Mouse (Mus musculus) megakaryocyte, embryonic 14.5 days (primary cell): ENCODE data around the gene Lamc1. TPM values are rescaled to one million over a fixed set of nuclear protein-coding genes. Genes with fewer than 3 reads are reported as not detected.

Experiments
- H3K27me3 ChIP-seq: replicated peaks from 2 replicates; pipeline ENCODE3; 2012; ENCODE audit warnings: inconsistent platforms
- H3K36me3 ChIP-seq: replicated peaks from 2 replicates; pipeline ENCODE3; 2012; ENCODE audit warnings: low read length, inconsistent platforms, mixed read lengths
- H3K4me1 ChIP-seq: 2 replicates; pipeline ENCODE4 v1.6.1; 2012; ENCODE audit warnings: inconsistent platforms
- H3K4me3 ChIP-seq: replicated peaks from 2 replicates; pipeline ENCODE3; 2012; ENCODE audit warnings: moderate library complexity, mild to moderate bottlenecking, inconsistent platforms
- H3K9me3 ChIP-seq: 2 replicates; pipeline ENCODE4 v1.6.1; 2012; ENCODE audit warnings: inconsistent platforms
- FLI1 ChIP-seq: IDR thresholded peaks from 2 replicates; pipeline ENCODE4 v1.6.1; 2012; ENCODE audit warnings: low read length, inconsistent platforms, mixed read lengths
- GATA1 ChIP-seq: IDR thresholded peaks from 3 replicates; pipeline ENCODE4 v1.6.1; 2012; ENCODE audit warnings: mixed read lengths, low read length, inconsistent platforms, borderline replicate concordance
- polyA plus RNA-seq: library from polyadenylated mRNA; stranded (reverse); fragments of >175 nt; gene quantifications from 2 replicates; pipeline ENCODE4 v1.2.3, GENCODE M21; 2012; ENCODE audit warnings: low replicate concordance; ENCODE audit not compliant: insufficient read depth

Gene Lamc1
- polyA plus RNA-seq, 1 experiment = 4.1 TPM

- peaks cover 3% of the 10 kb centered on the region; the same call in 1 of the 2 replicates for H3K4me1 ChIP-seq
- TF ChIP-seq GATA1 (no peak), FLI1 (no peak)
- peaks cover 83% of the 10 kb centered on the region for H3K36me3 ChIP-seq
- no peak overlapping the region for H3K4me3 ChIP-seq
- no peaks in the 10 kb centered on the region for H3K9me3 ChIP-seq
- no peaks in the 10 kb centered on the region for H3K27me3 ChIP-seq
Observed at GRCm38 (mm10) chr1:153241346-153241745, 91.2 kb downstream of the Lamc1 start.

- TF ChIP-seq FLI1 (no peak), GATA1 (no peak)
- no peaks in the 10 kb centered on the region for H3K27me3 ChIP-seq
- no peak overlapping the region for H3K4me3 ChIP-seq
- H3K9me3 ChIP-seq = no peaks in the 10 kb centered on the region
- H3K4me1 ChIP-seq = no peaks in the 10 kb centered on the region
- H3K36me3 ChIP-seq = peaks cover 70% of the 10 kb centered on the region
Observed at GRCm38 (mm10) chr1:153235576-153235975, 97.0 kb downstream of the Lamc1 start.

GRCm38 (mm10) chr1:153231681-153232080 is 100.9 kb downstream of the Lamc1 start:
- H3K36me3 ChIP-seq = peaks cover 80% of the 10 kb centered on the region
- no peaks in the 10 kb centered on the region for H3K27me3 ChIP-seq
- no peaks in the 10 kb centered on the region for H3K4me1 ChIP-seq
- no peak for TF ChIP-seq FLI1
- TF ChIP-seq GATA1 = no peak
- no peak overlapping the region for H3K4me3 ChIP-seq
- H3K9me3 ChIP-seq = no peaks in the 10 kb centered on the region

GRCm38 (mm10) chr1:153227916-153228315 is 104.7 kb downstream of the Lamc1 start:
- no peak for TF ChIP-seq GATA1
- TF ChIP-seq FLI1 = no peak
- H3K4me3 ChIP-seq = no peak overlapping the region
- no peaks in the 10 kb centered on the region for H3K9me3 ChIP-seq
- no peaks in the 10 kb centered on the region for H3K27me3 ChIP-seq
- no peaks in the 10 kb centered on the region for H3K4me1 ChIP-seq
- H3K36me3 ChIP-seq = peaks cover 82% of the 10 kb centered on the region

- Histone ChIP-seq H3K27me3 (no peaks in the 10 kb centered on the region), H3K9me3 (no peaks in the 10 kb centered on the region), H3K4me1 (no peaks in the 10 kb centered on the region), H3K36me3 (peaks cover 75% of the 10 kb centered on the region), H3K4me3 (no peak overlapping the region)
- TF ChIP-seq GATA1 = no peak
- TF ChIP-seq FLI1 = no peak
Observed at GRCm38 (mm10) chr1:153227096-153227495, 105.5 kb downstream of the Lamc1 start.

- H3K4me3 ChIP-seq = no peak overlapping the region
- TF ChIP-seq GATA1 = no peak
- no peak for TF ChIP-seq FLI1
- H3K36me3 ChIP-seq = peaks cover 75% of the 10 kb centered on the region
Observed at GRCm38 (mm10) chr1:153225786-153226725, 106.5 kb downstream of the Lamc1 start.

GRCm38 (mm10) chr1:153224331-153224730 is 108.3 kb downstream of the Lamc1 start:
- Histone ChIP-seq H3K4me3 (no peak overlapping the region), H3K27me3 (no peaks in the 10 kb centered on the region), H3K9me3 (no peaks in the 10 kb centered on the region), H3K36me3 (peaks cover 75% of the 10 kb centered on the region), H3K4me1 (no peaks in the 10 kb centered on the region)
- no peak for TF ChIP-seq GATA1
- no peak for TF ChIP-seq FLI1

More at GRCm38 (mm10) chr1:153225786-153226725, 106.5 kb downstream of the Lamc1 start:
- H3K4me1 ChIP-seq = no peaks in the 10 kb centered on the region
- H3K9me3 ChIP-seq = no peaks in the 10 kb centered on the region
- no peaks in the 10 kb centered on the region for H3K27me3 ChIP-seq

- Histone ChIP-seq H3K36me3 (peaks cover 37% of the 10 kb centered on the region), H3K4me1 (no peaks in the 10 kb centered on the region), H3K4me3 (no peak overlapping the region), H3K9me3 (no peaks in the 10 kb centered on the region), H3K27me3 (no peaks in the 10 kb centered on the region)
- no peak for TF ChIP-seq GATA1
- no peak for TF ChIP-seq FLI1
Observed at GRCm38 (mm10) chr1:153219376-153219775, 113.2 kb downstream of the Lamc1 start.

GRCm38 (mm10) chr1:153216516-153216915 is 116.1 kb downstream of the Lamc1 start:
- TF ChIP-seq GATA1 = no peak
- TF ChIP-seq FLI1 = no peak
- H3K4me3 ChIP-seq = no peak overlapping the region
- peaks cover 22% of the 10 kb centered on the region for H3K36me3 ChIP-seq
- no peaks in the 10 kb centered on the region for H3K4me1 ChIP-seq
- H3K9me3 ChIP-seq = no peaks in the 10 kb centered on the region
- peaks cover under 1% of the 10 kb centered on the region for H3K27me3 ChIP-seq

- peaks cover 14% of the 10 kb centered on the region for H3K36me3 ChIP-seq
- H3K4me1 ChIP-seq = no peaks in the 10 kb centered on the region
- no peaks in the 10 kb centered on the region for H3K9me3 ChIP-seq
- peaks cover 3% of the 10 kb centered on the region for H3K27me3 ChIP-seq
- TF ChIP-seq GATA1 (no peak), FLI1 (no peak)
- no peak overlapping the region for H3K4me3 ChIP-seq
Observed at GRCm38 (mm10) chr1:153215676-153216075, 116.9 kb downstream of the Lamc1 start.
